Mouse (Mus musculus) CH12.LX (cell line): Measurements from ENCODE around the gene Eea1.

Source experiments
- CTCF ChIP-seq, 2 experiments: IDR thresholded peaks in 1 of 2; conservative IDR thresholded peaks in 1 of 2; 2 replicates each; pipeline ENCODE4 v1.5.1; 2011 to 2012; ENCODE audit warnings: low read depth in 2 of 2, low read length in 2 of 2, improper control_type of control experiment in 1 of 2, inconsistent platforms in 1 of 2, mild to moderate bottlenecking in 1 of 2, moderate library complexity in 1 of 2
- ELF1 ChIP-seq: IDR thresholded peaks from 2 replicates; pipeline ENCODE4 v1.6.1; 2014; ENCODE audit warnings: low read depth, mild to moderate bottlenecking, inconsistent platforms, low read length, improper control_type of control experiment
- EP300 ChIP-seq: IDR thresholded peaks from 2 replicates; pipeline ENCODE4 v1.6.1; 2011; ENCODE audit warnings: low read length, improper control_type of control experiment
- GABPA ChIP-seq: IDR thresholded peaks from 2 replicates; pipeline ENCODE4 v1.6.1; 2012; ENCODE audit warnings: low read depth, low read length, improper control_type of control experiment, inconsistent platforms; ENCODE audit not compliant: insufficient replicate concordance
- JUND ChIP-seq: conservative IDR thresholded peaks from 2 replicates; pipeline ENCODE4 v1.6.1; 2011; ENCODE audit warnings: low read depth, low read length, improper control_type of control experiment
- MAX ChIP-seq: IDR thresholded peaks from 2 replicates; pipeline ENCODE4 v1.6.1; 2011; ENCODE audit warnings: low read length, improper control_type of control experiment
- MYC ChIP-seq: IDR thresholded peaks from 2 replicates; pipeline ENCODE4 v1.6.1; 2011; ENCODE audit warnings: low read depth, mild to moderate bottlenecking, improper control_type of control experiment, low read length
- POLR2A ChIP-seq: IDR thresholded peaks from 2 replicates; pipeline ENCODE4 v1.6.1; 2011; ENCODE audit warnings: low read depth, mild to moderate bottlenecking, improper control_type of control experiment, low read length
- RAD21 ChIP-seq: IDR thresholded peaks from 2 replicates; pipeline ENCODE4 v1.6.1; 2011; ENCODE audit warnings: low read depth, mild to moderate bottlenecking, low read length, improper control_type of control experiment, moderate library complexity
- SMC3 ChIP-seq: IDR thresholded peaks from 2 replicates; pipeline ENCODE4 v1.6.1; 2011; ENCODE audit warnings: low read depth, low read length, improper control_type of control experiment
- USF2 ChIP-seq: conservative IDR thresholded peaks from 2 replicates; pipeline ENCODE4 v1.6.1; 2011; ENCODE audit warnings: low read depth, low read length, improper control_type of control experiment

- TF ChIP-seq CTCF (conservative IDR thresholded peaks at IDR 0.05 in 1 of 2, IDR thresholded peaks at IDR 0.05 in 1 of 2; ENCODE audit: low read depth in 2 of 2, low read length in 2 of 2) (no peak), EP300 (no peak), RAD21 (no peak), JUND (no peak), POLR2A (no peak), ELF1 (no peak), USF2 (no peak), MYC (no peak), MAX (no peak), GABPA (no peak), SMC3 (no peak)
Observed at GRCm38 (mm10) chr10:95909246-95909909, 31.1 kb upstream of the Eea1 start.
